Mouse (Mus musculus) cerebellum, postnatal 14 days (tissue): ENCODE measurements around the gene Slc2a9.

Experiments
- DNase-seq, 2 experiments: peaks; one replicate each; pipeline ENCODE4 v3.0.0; 2021; ENCODE audit warnings: mixed read lengths in 2 of 2

The Slc2a9 gene

DNA sequence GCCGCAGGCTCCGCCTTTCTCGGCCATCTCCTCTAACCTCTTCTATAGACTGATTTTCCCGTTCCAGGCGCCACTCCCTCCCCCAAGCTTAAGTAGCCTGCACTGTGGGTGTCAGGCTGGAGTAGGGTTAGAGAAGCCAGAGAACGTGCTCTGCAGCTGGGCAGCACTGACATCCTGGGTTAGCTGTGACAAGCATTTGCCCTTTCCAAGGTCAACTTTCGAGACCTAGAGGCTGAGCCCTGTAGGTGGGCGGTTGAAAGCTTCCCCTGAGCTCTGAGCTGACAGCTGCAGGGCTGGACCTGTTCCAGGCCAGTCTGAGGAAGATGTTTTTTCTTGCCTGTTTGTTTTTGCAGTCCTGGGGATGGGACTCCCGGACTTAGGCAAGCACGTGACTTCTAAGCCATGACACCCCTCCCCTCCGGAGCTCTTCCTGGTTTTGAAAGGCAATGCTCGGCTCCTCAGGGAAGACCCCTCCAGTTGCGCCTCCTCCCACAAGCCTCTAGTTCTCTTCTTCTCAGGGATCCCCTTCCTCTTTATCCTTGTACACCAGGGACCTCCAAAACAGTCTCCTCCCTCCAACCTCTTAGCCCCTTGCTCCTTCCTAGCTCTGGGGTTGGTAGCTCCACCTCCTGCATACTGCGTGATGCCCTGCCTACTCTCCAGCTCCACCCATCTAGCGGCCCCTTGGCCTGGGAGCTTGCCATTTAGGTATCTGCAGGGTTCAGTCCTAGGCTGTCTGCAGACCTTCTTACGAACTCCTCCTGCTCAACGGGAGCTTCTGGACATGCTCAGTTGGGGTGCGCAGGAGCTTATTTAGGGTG lies 136.1 kb downstream of the Slc2a9 start:
- DNase-seq: peak in 1 of 2 experiments; percentile 20

DNA sequence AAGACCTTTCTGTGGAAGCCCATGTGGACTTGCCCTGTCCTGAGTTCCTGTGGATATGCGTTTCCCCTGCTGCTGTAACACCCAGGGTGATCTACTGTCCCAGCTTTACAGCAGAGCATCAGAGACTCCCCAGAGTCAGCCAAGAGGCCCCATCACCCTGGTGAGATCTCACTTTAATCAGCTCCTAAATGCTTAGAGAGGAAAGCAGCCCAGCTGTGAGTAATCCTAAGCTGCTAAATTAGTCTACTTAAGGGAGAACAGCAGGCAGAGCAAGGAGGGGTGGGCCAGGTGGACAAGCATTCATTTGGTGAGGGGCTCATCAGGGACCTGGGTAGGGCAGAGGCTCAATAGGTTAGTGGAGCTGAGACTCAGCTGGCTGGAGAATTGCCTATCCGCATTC lies 137.4 kb downstream of the Slc2a9 start:
- DNase-seq: no peak

DNA sequence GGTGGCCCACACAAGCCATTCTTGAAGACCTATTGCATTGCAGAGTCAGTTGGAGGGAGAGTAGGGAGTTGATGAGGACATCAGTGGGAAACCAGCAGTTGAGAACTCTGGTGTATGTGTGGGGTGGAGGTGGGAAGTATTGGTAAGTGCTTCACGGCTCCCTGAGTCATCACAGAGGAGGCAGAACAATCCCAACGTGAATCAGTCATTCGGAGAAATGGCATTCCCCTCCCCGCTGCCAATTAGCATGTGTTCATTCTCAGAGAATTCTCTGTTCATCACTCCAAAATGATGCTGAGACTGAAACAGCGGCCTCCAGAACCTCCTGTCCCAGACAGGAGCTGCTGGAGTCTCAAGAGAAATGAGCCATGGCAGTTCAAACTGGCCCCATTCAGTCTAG lies 138.5 kb downstream of the Slc2a9 start:
- no peak for DNase-seq

DNA sequence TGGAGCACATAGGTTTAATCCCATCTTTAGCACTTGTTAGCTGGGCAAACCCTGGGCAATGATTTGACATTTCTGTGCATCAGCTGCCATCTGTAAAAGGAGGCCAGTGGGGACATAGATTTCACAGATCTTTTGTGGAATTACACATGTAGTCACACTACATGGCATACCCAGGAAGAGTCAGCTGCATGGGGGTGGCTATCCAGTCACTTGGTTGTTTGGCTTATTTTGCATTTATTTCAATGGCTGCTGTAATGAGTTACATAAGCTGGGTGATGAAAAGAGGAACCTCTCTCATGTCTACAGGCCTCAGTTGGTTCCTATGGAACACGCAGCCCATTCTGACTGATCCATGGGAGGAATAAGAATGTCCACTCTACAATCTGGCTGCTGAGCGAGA lies 143.2 kb downstream of the Slc2a9 start:
- DNase-seq: no peak

- DNase-seq: no peak
Observed at GRCm38 (mm10) chr5:38356927-38357326, 146.0 kb downstream of the Slc2a9 start.

DNA sequence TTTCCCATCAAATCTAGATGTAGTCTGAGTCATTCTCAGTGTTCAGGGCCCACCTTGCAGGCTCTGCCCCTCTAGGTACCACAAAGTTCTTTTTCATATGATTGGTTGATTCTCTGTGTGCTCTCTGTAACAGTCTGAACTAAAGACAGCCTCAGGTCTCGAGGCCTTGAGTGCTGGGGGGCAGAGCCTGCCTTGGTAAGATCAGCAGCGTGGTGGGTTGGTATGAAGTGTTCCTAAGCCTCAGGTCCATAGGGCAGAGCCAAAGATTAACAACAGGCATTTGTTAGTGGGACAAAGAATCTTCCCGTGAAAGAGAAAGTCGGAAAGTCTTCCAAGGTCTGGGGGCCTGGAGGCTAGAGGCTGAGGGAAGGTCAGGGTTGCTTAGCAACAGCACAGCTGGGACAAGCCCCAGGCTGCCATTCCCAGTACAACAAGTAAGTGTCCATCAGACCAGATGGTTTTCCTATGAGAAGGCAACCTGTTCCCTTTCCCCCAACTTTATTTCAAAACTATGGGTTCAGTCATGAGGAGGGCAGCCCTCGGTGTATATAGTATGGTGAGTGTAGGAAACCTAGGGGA lies 152.5 kb downstream of the Slc2a9 start:
- no peak for DNase-seq

DNA sequence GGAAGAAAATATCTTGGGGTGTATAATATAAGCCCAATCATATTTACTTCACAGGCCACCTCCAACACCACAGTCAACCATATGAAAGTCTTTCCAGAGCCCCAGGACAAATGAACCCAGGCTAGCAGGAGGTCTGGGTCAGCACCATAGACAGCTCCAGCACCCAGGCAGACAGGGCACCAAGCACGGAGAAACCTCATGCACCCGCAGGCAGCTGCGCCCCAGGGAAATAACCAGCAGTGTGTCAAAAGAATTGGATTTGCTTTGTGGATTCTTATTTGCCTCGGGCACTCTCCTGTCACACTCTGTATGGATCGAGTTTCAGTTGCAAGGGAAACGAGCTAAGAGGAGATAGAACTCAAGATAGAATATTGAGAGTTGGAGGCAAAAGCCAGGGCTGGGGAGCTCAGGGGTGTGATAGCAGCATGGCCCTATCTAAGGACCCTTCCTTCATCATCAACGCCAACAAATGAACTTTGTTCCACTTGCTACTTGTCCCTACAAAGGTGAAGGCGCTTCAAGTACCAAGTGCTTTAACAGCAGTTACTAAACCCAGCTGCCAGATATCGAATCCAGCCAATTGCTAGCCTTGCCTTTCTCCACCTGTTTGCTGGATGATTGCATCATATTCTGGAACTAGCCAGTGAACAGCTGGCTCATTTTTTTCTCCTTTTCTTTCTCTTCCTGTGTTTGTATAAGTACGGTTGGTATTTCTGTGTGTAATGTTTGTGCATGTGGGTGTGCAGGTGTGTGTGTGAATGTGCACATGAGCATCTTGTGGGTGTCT lies 156.1 kb downstream of the Slc2a9 start:
- DNase-seq: no peak

DNA sequence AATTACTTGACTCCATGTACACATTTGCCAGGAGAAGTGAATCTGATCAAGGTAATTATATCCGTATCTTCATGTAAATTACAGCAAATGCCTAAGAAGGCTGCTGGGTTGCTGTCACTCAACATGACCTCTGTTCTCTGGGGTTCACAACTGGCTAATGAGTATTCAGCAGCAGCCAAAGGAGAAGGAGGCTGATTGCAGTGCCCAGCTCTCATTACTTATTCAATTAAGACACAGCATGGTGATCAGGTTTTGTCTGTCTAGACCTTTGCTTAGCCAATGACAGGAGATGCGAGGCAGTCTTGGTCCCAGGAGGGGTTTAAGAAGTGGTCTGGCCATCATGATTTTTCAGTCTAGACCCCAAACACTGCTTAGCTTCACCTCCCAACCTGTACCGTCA lies 159.8 kb downstream of the Slc2a9 start:
- no peak for DNase-seq

GRCm38 (mm10) chr5:38334582-38334981 lies 168.4 kb downstream of the Slc2a9 start:
- no peak for DNase-seq

DNA sequence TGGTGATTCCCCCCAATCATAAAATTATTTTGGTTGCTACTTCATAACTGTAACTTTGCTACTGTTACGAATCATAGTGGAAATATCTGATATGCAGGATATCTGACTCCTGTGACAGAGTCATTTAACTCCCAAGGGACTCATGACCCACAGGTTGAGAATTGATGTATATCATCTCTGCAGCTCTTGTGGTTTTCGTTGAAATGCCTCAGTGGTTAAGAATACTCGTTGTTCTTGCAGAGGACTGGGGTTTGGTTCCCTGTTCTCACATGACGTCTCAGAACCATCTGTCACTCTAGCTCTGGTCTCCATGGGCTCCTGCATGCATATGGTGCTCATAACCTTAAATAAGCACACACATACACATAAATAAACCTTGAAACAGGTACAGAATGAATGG lies 169.6 kb downstream of the Slc2a9 start:
- DNase-seq: no peak

DNA sequence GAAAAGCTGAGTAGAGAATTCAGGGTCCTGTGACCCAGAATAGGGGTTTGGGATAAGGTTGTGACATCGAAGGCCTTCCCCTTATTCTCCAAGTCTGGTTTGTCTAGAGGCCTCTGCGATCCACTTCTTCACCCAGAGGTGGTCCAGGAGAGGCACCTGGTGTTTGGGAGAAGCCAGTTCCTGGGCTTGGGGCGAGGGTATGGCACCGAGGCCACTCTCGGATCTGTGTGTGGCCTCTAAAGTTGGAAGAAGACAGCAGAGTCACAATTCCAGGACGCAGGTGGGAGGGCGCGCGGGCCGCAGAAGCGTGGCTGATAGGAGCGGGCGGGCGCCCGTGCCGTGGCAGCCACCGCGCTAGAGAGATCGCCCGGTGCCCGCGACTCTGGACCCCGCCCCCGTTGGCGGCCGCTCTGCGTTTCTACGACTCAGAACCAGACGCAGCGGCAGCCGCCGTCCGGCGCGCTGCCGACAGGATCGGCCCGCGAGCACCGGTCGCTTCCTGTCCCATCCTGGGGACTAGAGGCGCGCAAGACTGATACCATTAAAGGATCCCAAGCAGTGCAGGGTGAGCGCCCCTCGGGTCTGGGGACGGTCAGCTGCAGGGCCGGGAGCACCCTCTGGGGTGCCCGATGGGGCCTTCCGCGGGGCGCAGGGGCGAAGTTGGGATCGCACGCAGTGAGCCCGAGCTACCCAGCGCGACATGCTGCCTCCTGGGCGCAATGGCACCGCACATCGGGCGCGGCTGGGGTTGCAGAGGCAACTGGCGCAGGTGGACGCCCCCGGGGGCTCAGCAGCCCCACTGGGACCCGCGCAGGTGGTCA lies 183.8 kb downstream of the Slc2a9 start, which contains the start of gene Drd5:
Gene Drd5 (plus strand): TSS at position 402 of the 821 bp plus-strand sequence.
- peak; percentile 41 to 60 for DNase-seq

GRCm38 (mm10) chr5:38309795-38310194 lies 193.1 kb downstream of the Slc2a9 start:
- DNase-seq: no peak

GRCm38 (mm10) chr5:38308873-38309272 lies 194.1 kb downstream of the Slc2a9 start:
- DNase-seq: peak; percentile 71 to 86

DNA sequence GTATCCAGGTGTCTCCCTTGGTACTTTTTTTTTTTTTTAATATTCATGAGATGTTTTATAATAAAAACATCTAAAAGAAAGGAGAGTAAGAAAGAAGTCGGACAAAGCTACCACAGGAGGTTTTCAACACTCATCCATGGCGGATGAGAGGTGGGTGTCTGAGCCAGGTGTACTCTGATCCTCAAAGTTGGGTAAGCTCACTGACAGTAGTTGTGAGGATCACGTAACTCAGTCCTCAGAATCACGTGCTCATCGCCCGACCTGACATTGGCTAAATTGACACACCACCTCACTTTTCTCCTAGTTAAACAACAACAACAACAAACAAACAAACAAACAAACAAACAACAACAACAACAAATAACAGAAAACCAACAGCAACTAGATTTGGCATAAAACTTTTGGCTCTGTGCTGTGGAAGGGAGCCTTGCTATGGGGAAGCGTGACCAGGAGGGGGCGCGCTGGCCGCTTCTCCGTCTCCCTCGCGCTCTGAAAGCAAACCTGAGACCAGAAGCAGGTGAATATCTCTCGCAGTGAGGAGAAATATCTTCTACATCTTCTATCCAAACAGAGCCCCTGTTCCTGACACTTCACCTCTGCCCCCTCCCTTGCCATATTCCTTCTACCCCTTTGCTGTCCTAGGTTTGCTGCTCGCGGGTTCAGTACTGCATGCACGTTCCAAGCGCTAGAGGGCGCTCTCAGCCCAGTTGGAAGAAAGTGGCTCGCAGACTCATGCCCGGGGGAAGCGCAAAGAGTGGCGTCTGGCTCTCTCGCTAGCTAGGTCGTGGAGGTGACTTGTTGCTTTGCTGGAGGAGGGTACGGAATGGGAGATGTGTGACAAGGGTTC lies 195.5 kb downstream of the Slc2a9 start:
- DNase-seq: peak; percentile 96 to 98

DNA sequence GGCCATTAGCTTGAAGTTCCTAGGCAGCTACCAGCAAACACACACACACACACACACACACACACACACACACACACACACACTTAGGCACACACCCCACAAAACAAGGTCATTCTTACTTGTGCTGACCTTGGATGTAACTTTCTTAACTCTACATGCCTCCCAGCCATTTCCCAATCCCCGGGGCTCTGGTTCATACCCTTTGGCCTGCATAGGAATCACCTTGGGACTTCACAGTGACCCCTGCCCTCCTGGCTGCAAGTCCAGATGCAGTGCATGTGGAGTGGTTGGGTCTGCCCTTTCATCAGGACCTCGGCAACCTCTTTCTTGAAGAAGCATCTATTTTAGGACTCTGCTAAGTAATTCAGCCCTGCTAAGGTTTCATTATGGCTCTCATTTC lies 197.7 kb downstream of the Slc2a9 start:
- DNase-seq: no peak

DNA sequence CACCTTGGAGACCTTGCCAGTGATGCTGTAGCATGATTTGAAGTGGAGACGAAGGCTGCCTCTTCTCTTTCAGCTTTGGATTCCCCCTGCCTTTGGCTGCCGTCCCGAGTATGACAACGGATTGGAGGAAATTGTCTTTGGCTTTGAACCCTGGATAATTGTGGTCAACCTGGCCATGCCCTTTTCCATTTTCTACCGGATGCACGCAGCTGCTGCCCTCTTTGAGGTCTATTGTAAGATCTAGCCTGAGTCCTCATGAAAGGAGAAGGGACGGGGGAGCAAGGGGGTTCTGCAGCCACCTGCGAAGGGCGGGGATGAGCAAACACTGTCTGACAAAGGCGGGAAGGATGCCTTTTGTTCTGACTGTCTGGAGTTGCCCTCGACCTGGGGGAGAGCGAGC lies 200.3 kb downstream of the Slc2a9 start:
- no peak for DNase-seq

DNA sequence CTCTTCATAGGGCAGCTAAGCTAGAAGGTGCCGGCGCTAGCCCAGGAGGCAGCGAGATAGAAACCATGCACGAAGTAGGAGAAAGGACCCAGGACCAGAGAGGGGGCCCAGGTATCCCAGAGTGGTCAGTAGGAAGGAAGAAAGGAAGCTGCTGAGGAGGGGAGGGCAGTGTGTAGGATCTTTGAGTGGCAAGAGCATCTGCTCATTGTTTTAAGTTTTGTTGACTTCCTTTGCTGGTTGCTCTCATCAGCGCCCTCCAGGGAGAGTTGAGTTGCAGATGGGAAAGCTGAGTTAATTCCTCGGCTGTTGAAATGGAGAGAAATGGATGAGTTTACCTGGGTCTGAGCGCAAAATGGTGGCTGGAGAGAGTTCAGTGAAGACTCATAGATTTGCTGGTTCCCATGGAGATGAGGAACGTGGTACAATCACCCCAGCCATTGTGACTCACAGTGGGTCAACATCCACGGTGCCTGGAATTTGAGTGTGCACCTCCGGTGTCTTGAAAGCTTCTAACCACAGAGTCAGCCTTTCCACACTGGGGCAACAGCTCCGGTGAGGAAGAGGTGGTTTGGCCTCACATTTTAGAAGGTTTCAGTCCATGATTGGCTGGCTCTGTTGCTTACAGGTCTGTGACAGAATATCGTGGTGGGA lies 201.1 kb downstream of the Slc2a9 start:
- no peak for DNase-seq
